Mouse (Mus musculus): ENCODE results near the gene Ywhag.

- TF ChIP-seq CTCF (IDR thresholded peaks at IDR 0.05; ENCODE audit: borderline replicate concordance, control insufficient read depth, extremely low read depth, insufficient read depth, low read length, poor library complexity) (no peak), POLR2A (IDR thresholded peaks at IDR 0.05; ENCODE audit: control insufficient read depth, extremely low read depth, insufficient read depth, low read length, poor library complexity) (no peak)
Measured at GRCm38 (mm10) chr5:135946621-135947020, 12.2 kb upstream of the Ywhag start.
